Comparison of ENCODE assay signal across 15 mouse cellular contexts in the genomic region with DNA sequence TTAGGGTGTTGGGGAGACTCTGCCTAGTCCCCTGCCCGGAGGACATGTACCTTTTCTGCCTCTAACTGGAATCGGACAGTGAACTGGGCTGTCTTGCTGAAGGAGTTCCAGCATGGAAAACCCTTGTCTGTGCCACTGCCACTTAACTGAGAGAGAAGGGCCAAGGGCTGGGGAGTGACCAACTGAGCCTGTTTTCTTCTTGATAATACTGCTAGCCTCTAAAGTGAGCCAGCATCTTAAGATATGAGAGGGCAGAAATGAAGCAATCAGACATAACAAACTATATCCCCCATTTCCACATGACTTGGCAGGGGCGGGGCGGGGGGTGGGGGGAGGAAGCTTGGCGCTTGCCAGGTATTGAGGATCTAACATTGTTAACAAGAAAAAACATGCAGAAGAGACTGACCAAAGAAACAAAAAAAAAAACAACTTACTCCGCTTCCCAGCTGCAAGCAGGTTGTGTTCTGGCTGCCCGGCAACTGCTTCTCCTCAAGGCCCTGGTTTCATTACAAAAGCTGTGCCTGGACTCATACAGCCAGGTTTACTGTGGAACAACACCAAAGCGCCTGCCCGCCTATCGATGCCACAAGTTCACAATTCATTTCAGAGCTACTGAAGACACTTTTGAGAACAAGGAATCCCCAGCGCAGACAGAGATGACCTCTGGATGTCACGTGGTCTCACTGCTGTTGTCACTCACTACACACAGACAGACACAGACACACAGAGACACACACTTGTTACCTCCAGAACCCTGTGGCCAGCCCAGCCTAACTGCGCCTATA.
A peak's percentile ranks its signal among the peaks of the same experiment; 100 is the strongest.
DNase-seq lines count a peak whose midpoint lies in the region; ATAC-seq and TF ChIP-seq lines count a peak whose summit lies in the region.
"Had no signal": no experiment of that assay in that cellular context is flagged by ENCODE, and none has a peak within 500 bp of the region (broad histone marks: within the 10 kb centered on the region; RNA-seq: fewer than 3 reads in every experiment).

No protein-coding gene starts in this region.

- H3K9ac ChIP-seq in forebrain, embryonic 11.5 days (ENCODE audit: low read length): no peak overlapping the region
- H3K9ac ChIP-seq in forebrain, embryonic 13.5 days: no peak overlapping the region
- H3K9ac ChIP-seq in liver, postnatal 0 days (replicated peaks): no peak overlapping the region; the same call in 1 of the 2 replicates
- H3K9ac ChIP-seq: embryonic facial prominence, embryonic 12.5 days; intestine, embryonic 15.5 days; limb, embryonic 13.5 days; stomach, embryonic 15.5 days had no signal

- no peak overlapping the region for H3K4me2 ChIP-seq in forebrain, embryonic 11.5 days (ENCODE audit: low read depth, low read length, severe bottlenecking)
- no peak overlapping the region for H3K4me2 ChIP-seq in forebrain, embryonic 13.5 days
- peak overlapping the region; percentile 29; the same call in 1 of the 2 replicates for H3K4me2 ChIP-seq in liver, postnatal 0 days (ENCODE audit: low read depth, low read length)
- H3K4me2 ChIP-seq: embryonic facial prominence, embryonic 12.5 days; intestine, embryonic 15.5 days; limb, embryonic 13.5 days; stomach, embryonic 15.5 days had no signal

- H3K27ac ChIP-seq in forebrain, embryonic 11.5 days (ENCODE audit: low read depth, low read length): 0 out of 2 replicates have a peak overlapping the region, but pooled peaks have one; percentile 18
- H3K27ac ChIP-seq in forebrain, embryonic 13.5 days: no peak overlapping the region
- peak overlapping the region; percentile 46; the same call in 1 of the 2 replicates for H3K27ac ChIP-seq in liver, postnatal 0 days (ENCODE audit: low read depth)
- H3K27ac ChIP-seq: embryonic facial prominence, embryonic 12.5 days; intestine, embryonic 15.5 days; limb, embryonic 13.5 days; stomach, embryonic 15.5 days had no signal

- no peak for TF ChIP-seq CTCF in liver, postnatal 0 days (IDR thresholded peaks at IDR 0.05; ENCODE audit: low read depth)

- no peaks in the 10 kb centered on the region for H3K36me3 ChIP-seq in forebrain, embryonic 11.5 days (ENCODE audit: control insufficient read depth, insufficient read depth, low read length)
- no peaks in the 10 kb centered on the region for H3K36me3 ChIP-seq in forebrain, embryonic 13.5 days (ENCODE audit: poor library complexity, severe bottlenecking)
- peaks cover 10% of the 10 kb centered on the region for H3K36me3 ChIP-seq in erythroblast, embryonic 14.5 days (ENCODE audit: control insufficient read depth)
- 0 out of 2 replicates have a peak, but pooled peaks cover 3% of the 10 kb centered on the region for H3K36me3 ChIP-seq in liver, postnatal 0 days (replicated peaks; ENCODE audit: insufficient read depth, low read length)
- H3K36me3 ChIP-seq: embryonic facial prominence, embryonic 12.5 days; intestine, embryonic 15.5 days; limb, embryonic 13.5 days; stomach, embryonic 15.5 days had no signal

- no peak for DNase-seq in forebrain, embryonic 11.5 days (ENCODE audit: low spot score)
- peak; percentile 66 to 76 for DNase-seq in lung, adult 18-20 months
- DNase-seq in lung, postnatal 10 days: no peak
- DNase-seq in liver, postnatal 0 days: no peak
- DNase-seq in B cell, adult 2 months: no peak
- no peak for DNase-seq in cerebellum, adult 11 months
- DNase-seq: adrenal gland, adult 8-10 months; cerebellum, adult 8-10 months; gastrocnemius, postnatal 14 days had no signal

- H3K4me1 ChIP-seq in forebrain, embryonic 11.5 days (replicated peaks; ENCODE audit: control insufficient read depth, insufficient read depth, low read length): no peaks in the 10 kb centered on the region; the same call in 1 of the 2 replicates
- H3K4me1 ChIP-seq in forebrain, embryonic 13.5 days: peaks cover 39% of the 10 kb centered on the region
- H3K4me1 ChIP-seq in erythroblast, embryonic 14.5 days (ENCODE audit: control insufficient read depth): peaks cover 60% of the 10 kb centered on the region
- peaks cover 31% of the 10 kb centered on the region for H3K4me1 ChIP-seq in liver, postnatal 0 days (ENCODE audit: insufficient read depth)
- H3K4me1 ChIP-seq: embryonic facial prominence, embryonic 12.5 days; stomach, embryonic 15.5 days had no signal

- H3K4me3 ChIP-seq in forebrain, embryonic 11.5 days (ENCODE audit: low read depth, low read length): no peak overlapping the region
- no peak overlapping the region for H3K4me3 ChIP-seq in forebrain, embryonic 13.5 days
- peak overlapping the region; percentile 20 for H3K4me3 ChIP-seq in erythroblast, embryonic 14.5 days (replicated peaks)
- no peak overlapping the region for H3K4me3 ChIP-seq in liver, postnatal 0 days (ENCODE audit: low read depth, low read length)
- H3K4me3 ChIP-seq: embryonic facial prominence, embryonic 12.5 days; intestine, embryonic 15.5 days; limb, embryonic 13.5 days; stomach, embryonic 15.5 days had no signal

- WGBS in forebrain, embryonic 11.5 days: 85% methylated on average over 13 of the region's 13 CpGs
- 77% methylated on average over 13 of the region's 13 CpGs for WGBS in forebrain, embryonic 13.5 days
- 72% methylated on average over 13 of the region's 13 CpGs for WGBS in liver, postnatal 0 days (ENCODE audit: insufficient replicate concordance)

- no peak for TF ChIP-seq EP300 in liver, postnatal 0 days (IDR thresholded peaks at IDR 0.05; ENCODE audit: low read depth)

- H3K27me3 ChIP-seq in forebrain, embryonic 11.5 days (ENCODE audit: control insufficient read depth, insufficient read depth, low read length): no peaks in the 10 kb centered on the region
- no peaks in the 10 kb centered on the region for H3K27me3 ChIP-seq in forebrain, embryonic 13.5 days
- no peaks in the 10 kb centered on the region for H3K27me3 ChIP-seq in erythroblast, embryonic 14.5 days (ENCODE audit: control insufficient read depth)
- no peaks in the 10 kb centered on the region for H3K27me3 ChIP-seq in liver, postnatal 0 days (ENCODE audit: insufficient read depth, low read length)
- H3K27me3 ChIP-seq: embryonic facial prominence, embryonic 12.5 days; intestine, embryonic 15.5 days; limb, embryonic 13.5 days; stomach, embryonic 15.5 days had no signal

- ATAC-seq in forebrain, embryonic 11.5 days (replicated peaks; ENCODE audit: low FRiP score): no peak
- no peak for ATAC-seq in forebrain, embryonic 13.5 days
- ATAC-seq in liver, postnatal 0 days: no peak
- ATAC-seq: intestine, embryonic 15.5 days had no signal

- no peaks in the 10 kb centered on the region for H3K9me3 ChIP-seq in forebrain, embryonic 11.5 days (ENCODE audit: control insufficient read depth, low read length)
- H3K9me3 ChIP-seq in forebrain, embryonic 13.5 days (replicated peaks): peaks cover 4% of the 10 kb centered on the region; the same call in 1 of the 2 replicates
- H3K9me3 ChIP-seq in erythroblast, embryonic 14.5 days (ENCODE audit: control insufficient read depth, low read length): peaks cover 12% of the 10 kb centered on the region
- H3K9me3 ChIP-seq in liver, postnatal 0 days (ENCODE audit: low read length): peaks cover 8% of the 10 kb centered on the region
- H3K9me3 ChIP-seq: intestine, embryonic 15.5 days; stomach, embryonic 15.5 days had no signal

Comparison
In these comparisons a context has a peak if more than half of its experiments do, and no peak if none do; other contexts are left out.
1. DNase-seq: peak in lung, adult 18-20 months (2 of 2); none in forebrain, embryonic 11.5 days (single experiment), lung, postnatal 10 days (single experiment), liver, postnatal 0 days (single experiment), B cell, adult 2 months (0 of 2) and cerebellum, adult 11 months (single experiment).